Mouse (Mus musculus) bone marrow, adult 2 months (tissue): ENCODE data around the gene Fcho2.

Source experiments
- CTCF ChIP-seq: fragments of 200-500 bp; IDR thresholded peaks from 2 replicates; pipeline ENCODE4 v1.5.1; 2011; ENCODE audit warnings: low read length, control low read depth; ENCODE audit not compliant: control insufficient read depth, insufficient read depth
- POLR2A ChIP-seq: fragments of 200-500 bp; IDR thresholded peaks from 2 replicates; pipeline ENCODE4 v1.6.1; 2011; ENCODE audit warnings: low read depth, mild to moderate bottlenecking, control low read depth, low read length, borderline replicate concordance; ENCODE audit not compliant: control insufficient read depth

DNA sequence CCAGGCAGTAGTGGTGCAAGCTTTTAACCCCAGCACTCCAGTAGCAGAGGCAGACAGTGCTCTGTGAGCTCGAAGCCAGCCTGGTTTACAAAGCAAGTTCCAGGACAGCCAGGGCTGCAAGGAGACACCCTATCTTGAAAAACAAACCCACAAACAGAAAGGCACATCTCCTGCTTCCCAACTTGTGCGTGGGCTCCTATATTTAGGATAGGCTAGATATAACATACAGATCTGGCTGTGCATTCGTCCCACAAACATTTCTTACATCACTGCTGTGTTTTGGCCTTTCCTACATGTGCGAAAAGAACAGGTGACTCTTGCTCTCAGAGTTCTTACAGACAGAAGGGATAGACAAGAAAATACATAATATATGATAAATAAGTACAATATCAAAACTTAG, 10.3 kb upstream of the Fcho2 start:
- TF ChIP-seq CTCF, result no peak
- no peak for TF ChIP-seq POLR2A
